Mouse (Mus musculus) R1 (cell line): Measurements from ENCODE around the gene Ccn2.
A peak's percentile ranks its signal among the peaks of the same experiment; 100 is the strongest.

ENCODE experiments used
- DNase-seq: peaks from one replicate; pipeline ENCODE4 v3.0.0-alpha.2; 2018; ENCODE audit warnings: low read depth, low spot score

The Ccn2 gene

DNA sequence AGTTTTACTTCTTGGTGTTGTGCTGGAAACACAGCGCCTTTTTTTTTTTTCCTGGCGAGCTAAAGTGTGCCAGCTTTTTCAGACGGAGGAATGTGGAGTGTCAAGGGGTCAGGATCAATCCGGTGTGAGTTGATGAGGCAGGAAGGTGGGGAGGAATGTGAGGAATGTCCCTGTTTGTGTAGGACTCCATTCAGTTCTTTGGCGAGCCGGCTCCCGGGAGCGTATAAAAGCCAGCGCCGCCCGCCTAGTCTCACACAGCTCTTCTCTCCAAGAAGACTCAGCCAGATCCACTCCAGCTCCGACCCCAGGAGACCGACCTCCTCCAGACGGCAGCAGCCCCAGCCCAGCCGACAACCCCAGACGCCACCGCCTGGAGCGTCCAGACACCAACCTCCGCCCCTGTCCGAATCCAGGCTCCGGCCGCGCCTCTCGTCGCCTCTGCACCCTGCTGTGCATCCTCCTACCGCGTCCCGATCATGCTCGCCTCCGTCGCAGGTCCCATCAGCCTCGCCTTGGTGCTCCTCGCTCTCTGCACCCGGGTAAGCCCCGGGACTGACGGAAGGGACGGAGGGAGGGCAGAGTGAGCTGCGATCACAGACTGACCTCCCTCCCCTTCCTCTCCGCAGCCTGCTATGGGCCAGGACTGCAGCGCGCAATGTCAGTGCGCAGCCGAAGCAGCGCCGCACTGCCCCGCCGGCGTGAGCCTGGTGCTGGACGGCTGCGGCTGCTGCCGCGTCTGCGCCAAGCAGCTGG is at the start of gene Ccn2:
TSS of gene Ccn2 (plus strand) at position 193 of the 753 bp plus-strand sequence.
- peak; percentile 99 for DNase-seq

GRCm38 (mm10) chr10:24552870-24553269 is 42.4 kb upstream of the Ccn2 start:
- no peak for DNase-seq

- DNase-seq, result no peak
These were observed 41.2 kb upstream of the Ccn2 start for GRCm38 (mm10) chr10:24554091-24554490.

GRCm38 (mm10) chr10:24558366-24558765 is 36.9 kb upstream of the Ccn2 start:
- DNase-seq, result peak; percentile 94

- no peak for DNase-seq
These were observed 25.4 kb upstream of the Ccn2 start for GRCm38 (mm10) chr10:24569691-24570420.

GRCm38 (mm10) chr10:24572044-24572960 is 22.9 kb upstream of the Ccn2 start:
- no peak for DNase-seq

DNA sequence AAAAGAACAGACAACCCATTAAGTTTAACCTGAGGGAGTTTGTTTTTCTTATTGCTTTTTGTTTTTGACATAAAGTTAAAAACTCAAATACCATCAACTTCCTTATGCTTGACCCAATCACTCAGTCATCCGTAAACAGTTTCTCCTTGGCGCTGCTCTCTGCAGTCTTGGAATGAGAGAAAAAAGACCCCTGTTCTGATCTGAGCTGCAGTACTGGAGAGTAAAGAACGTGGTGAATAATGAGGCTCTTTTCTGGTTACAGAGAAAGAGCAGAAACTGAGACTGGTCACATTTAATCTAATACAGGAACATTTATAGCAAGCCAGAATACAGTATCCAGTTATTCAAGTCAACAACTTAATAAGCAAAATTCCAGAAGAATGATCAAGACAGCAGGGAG is 21.8 kb upstream of the Ccn2 start:
- no peak for DNase-seq

GRCm38 (mm10) chr10:24581076-24581475 is 14.2 kb upstream of the Ccn2 start:
- no peak for DNase-seq

DNA sequence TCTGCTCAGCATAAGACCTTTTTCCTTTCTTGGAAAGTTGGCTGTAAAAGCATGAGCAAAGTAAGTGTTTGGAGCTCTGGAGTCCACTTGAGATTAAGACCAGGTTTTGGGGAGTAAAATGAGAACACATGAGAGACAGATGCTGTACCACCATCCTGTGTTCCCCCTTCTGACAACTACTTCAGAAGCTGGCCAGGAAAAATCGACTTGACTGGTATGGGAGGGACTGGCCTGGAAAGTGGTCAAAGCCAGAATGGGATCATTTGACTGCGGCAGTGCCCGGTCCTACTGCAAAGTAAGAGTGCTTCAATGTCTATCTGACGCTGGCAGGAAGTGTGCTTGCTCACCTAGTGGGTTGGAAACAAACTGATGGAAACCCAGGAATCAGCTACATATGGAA is 6.4 kb upstream of the Ccn2 start:
- no peak for DNase-seq

GRCm38 (mm10) chr10:24589238-24589637 is 6.0 kb upstream of the Ccn2 start:
- DNase-seq, result no peak

- DNase-seq, result peak; percentile 96
These were observed 4.7 kb upstream of the Ccn2 start for GRCm38 (mm10) chr10:24590546-24590945.

GRCm38 (mm10) chr10:24591136-24591535 is 4.1 kb upstream of the Ccn2 start:
- DNase-seq, result peak; percentile 96

DNA sequence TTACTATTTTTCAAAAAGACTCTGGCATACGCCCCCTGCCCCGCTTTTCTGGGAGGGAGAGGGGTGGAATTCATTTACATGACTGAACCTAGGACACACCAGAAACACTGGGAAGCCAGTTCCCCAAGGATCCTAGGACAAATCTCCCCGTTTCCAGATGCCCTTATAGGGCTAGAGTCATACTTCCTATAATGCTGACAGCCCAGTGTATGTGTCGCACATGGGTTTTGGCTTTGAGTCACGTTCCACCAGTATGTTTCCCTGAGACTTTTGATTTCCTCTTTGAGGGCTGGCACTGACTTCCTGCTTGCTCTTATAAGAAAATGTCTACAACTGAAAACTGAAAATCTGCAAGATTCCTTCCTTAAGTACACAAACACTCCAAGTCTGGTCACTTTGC is 3.5 kb upstream of the Ccn2 start:
- peak; percentile 52 for DNase-seq

- DNase-seq, result peak; percentile 31
These were observed 2.9 kb upstream of the Ccn2 start for GRCm38 (mm10) chr10:24592318-24592717.

- no peak for DNase-seq
These were observed 2.3 kb upstream of the Ccn2 start for GRCm38 (mm10) chr10:24592969-24593368.

DNA sequence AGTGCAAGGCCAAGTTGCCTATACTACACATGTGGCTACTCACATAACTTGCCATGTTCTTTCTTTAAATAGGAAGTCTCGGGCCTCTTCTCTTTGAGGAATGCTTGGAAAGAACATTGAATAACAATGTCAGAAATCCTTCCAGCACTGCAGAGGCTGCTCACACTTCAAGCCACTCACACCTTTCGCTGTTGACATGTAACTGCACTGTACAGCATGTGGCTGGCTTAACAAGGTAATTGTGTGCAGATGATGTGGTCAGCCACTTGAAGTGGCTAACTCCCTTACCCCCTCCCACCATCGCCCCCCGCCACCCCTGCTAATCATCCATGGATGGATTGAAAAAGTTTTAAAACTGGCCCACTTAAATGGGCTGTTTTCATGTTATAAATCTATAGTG is 1.7 kb upstream of the Ccn2 start:
- peak; percentile 27 for DNase-seq

GRCm38 (mm10) chr10:24596003-24596868 is 994 bp downstream of the Ccn2 start:
- peak; percentile 46 for DNase-seq

GRCm38 (mm10) chr10:24596869-24597339 is 1.7 kb downstream of the Ccn2 start:
- no peak for DNase-seq

DNA sequence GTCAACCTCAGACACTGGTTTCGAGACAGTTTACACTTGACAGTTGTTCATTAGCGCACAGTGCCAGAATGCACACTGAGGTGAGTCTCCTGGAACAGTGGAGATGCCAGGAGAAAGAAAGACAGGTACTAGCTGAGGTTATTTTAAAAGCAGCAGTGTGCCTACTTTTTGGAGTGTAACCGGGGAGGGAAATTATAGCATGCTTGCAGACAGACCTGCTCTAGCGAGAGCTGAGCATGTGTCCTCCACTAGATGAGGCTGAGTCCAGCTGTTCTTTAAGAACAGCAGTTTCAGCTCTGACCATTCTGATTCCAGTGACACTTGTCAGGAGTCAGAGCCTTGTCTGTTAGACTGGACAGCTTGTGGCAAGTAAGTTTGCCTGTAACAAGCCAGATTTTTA is 2.5 kb downstream of the Ccn2 start:
- no peak for DNase-seq

DNA sequence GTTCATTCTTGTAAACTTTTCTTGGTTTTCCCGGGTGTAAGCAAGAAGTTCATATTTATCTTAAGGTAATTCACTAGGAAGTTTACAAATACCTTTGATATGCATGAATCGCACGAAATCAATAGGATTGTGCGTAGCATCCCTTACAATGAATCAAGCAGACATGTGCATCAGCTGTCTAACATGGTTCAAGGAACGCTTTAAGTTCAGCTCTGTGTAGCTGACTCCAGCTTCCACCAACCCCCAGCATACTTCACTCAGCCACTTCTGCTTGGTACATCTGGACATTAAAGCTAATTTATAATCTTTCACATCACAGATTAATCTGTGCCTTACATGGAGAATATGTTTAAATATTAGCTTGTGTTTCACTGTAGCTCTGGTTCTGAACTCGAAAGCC is 3.5 kb downstream of the Ccn2 start:
- no peak for DNase-seq

DNA sequence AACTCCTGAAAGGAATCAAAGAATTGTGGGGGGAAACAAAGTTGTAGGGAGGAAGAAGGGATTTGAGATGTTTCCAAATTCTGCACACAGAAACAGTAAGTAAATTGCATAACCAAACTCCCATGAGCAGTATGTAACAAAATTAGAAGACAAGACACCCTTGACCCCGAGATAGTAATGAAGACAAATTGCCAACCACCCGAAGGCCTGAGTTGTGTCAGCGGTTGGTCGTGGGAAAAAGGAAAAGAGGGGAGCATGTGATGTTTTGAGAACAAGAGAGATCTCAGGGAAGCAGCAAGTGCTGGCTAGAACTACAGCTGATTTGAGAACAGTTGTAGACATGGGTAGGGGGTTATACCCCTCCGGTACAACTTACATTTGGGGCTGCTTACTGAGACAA is 4.6 kb downstream of the Ccn2 start:
- DNase-seq, result no peak
